Mouse (Mus musculus) kidney, embryonic 16.5 days (tissue): ENCODE measurements at regions not wholly inside any gene's neighbourhood (a gene's known extent, or its start where the extent isn't known, plus 50 kb on each side); places are given as distances from the start of the nearest gene placed in this dataset.

Experiments used
- ATAC-seq: fragments of 200-750 bp; cut with Nextera tagmentation; 2 replicates; pipeline ENCODE4 v1.8.0; 2017; ENCODE audit warnings: moderate TSS enrichment; ENCODE audit not compliant: low FRiP score, low TSS enrichment
- H3K27ac ChIP-seq: fragments of 300-500 bp; sonication (generic); 2 replicates; pipeline ENCODE4 v1.5.1; 2014; ENCODE audit warnings: low read length
- H3K27me3 ChIP-seq: fragments of 300-500 bp; sonication (generic); 2 replicates; pipeline ENCODE4 v1.6.1; 2014; ENCODE audit warnings: low read length, control low read depth, mixed read lengths; ENCODE audit not compliant: insufficient read depth
- H3K36me3 ChIP-seq: fragments of 300-500 bp; sonication (generic); 2 replicates; pipeline ENCODE4 v1.6.1; 2014; ENCODE audit warnings: low read length, control low read depth, mixed read lengths; ENCODE audit not compliant: insufficient read depth
- H3K4me1 ChIP-seq: fragments of 300-500 bp; sonication (generic); 2 replicates; pipeline ENCODE4 v1.6.1; 2014; ENCODE audit warnings: low read length, control low read depth, mixed read lengths; ENCODE audit not compliant: insufficient read depth
- H3K4me2 ChIP-seq: fragments of 300-500 bp; sonication (generic); replicated peaks from 2 replicates; pipeline ENCODE4 v1.6.1; 2014; ENCODE audit warnings: low read depth, low read length
- H3K4me3 ChIP-seq: fragments of 300-500 bp; sonication (generic); 2 replicates; pipeline ENCODE4 v1.5.1; 2014; ENCODE audit warnings: mild to moderate bottlenecking, low read length
- H3K9ac ChIP-seq: fragments of 300-500 bp; sonication (generic); replicated peaks from 2 replicates; pipeline ENCODE4 v1.6.1; 2014; ENCODE audit warnings: low read length
- H3K9me3 ChIP-seq: fragments of 300-500 bp; sonication (generic); 2 replicates; pipeline ENCODE4 v1.6.1; 2016; ENCODE audit warnings: low read length, control low read depth
- WGBS: fragments of 180-500 bp; shearing (Covaris S2); extraction: QIAGEN DNeasy Blood & Tissue Kit; methylation state at CpG from one replicate; pipeline ENCODE4 v1.1.7; 2014; 5-methylcytosine and 5-hydroxymethylcytosine counted together

DNA sequence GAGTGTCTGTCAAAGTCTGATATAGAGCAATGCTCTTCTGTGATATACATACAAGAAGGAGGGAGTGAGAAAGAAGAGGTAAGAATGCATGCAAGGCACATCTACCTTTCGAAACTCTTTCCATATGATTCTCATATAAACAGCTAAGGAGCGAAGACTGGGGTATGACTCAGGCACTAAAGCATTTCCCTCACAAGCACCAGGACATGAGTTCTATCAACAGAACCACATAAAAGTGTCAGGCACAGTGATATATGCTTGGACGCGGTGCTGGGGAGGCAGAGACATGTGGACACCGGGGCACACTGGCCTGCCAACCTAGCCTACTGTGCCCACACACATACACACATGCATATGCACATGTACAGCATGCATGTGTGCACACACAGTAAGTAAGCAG, 391.3 kb downstream of the Mtx2 start:
- H3K4me2 ChIP-seq, result no peak overlapping the region
- 58% methylated on average over 5 of the region's 5 CpGs for WGBS
- ATAC-seq, result no peak
- no peak overlapping the region for H3K9ac ChIP-seq
- H3K4me1 ChIP-seq, result no peaks in the 10 kb centered on the region
- no peak overlapping the region for H3K27ac ChIP-seq
- H3K4me3 ChIP-seq, result no peak overlapping the region
- no peaks in the 10 kb centered on the region for H3K27me3 ChIP-seq
- no peaks in the 10 kb centered on the region for H3K36me3 ChIP-seq
- H3K9me3 ChIP-seq, result no peaks in the 10 kb centered on the region

DNA sequence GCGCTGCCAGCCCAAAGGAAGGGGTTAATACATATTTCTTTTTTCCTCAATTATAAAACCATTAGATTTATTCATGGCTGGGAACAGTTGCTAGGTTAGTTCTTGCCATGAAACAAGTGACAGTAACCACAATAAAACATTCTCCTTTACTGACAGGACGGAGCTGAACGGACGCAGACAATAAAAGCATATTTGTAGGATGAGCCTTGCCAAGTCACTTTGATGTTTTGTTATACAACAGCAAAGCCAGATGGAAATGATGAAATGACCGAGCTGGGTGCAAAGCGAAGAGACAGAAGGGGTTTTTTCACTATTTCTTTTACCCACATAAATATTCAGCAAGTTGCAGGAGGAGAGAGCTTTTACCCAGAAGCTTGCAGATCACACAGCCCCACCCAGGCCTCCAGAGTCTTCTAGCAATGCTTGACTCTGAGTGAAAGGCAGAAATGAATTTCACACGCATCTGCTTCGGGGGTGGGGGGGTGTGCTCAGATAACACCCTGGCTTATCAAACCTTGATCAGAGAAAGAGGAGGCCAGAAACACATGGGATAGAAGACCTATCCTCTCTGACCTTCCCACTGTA, 395.3 kb downstream of the Mtx2 start:
- Histone ChIP-seq H3K36me3 (no peaks in the 10 kb centered on the region), H3K4me2 (no peak overlapping the region), H3K9me3 (no peaks in the 10 kb centered on the region), H3K27me3 (no peaks in the 10 kb centered on the region), H3K4me1 (peaks cover 11% of the 10 kb centered on the region), H3K27ac (no peak overlapping the region), H3K9ac (no peak overlapping the region), H3K4me3 (no peak overlapping the region)
- ATAC-seq, result no peak
- WGBS, result 60% methylated on average over 8 of the region's 8 CpGs

DNA sequence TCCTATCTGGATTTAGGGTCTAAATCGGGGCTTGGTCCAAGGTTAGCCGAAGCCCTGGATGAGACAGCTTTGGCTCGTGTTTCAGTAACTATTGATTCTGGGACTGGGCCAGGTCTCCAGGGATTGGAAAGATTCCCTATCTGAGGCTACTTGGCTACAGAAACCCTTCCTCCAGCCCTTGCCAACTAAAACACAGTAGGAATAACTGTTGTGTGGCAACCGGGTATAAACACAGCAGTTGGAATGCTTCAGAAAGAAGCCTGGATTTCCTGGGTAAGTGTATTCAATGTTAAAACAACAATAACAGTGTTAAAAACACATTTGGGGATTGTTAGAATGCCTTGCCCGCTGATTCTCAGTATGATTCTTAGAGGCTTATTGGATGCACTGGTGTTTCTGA, 398.8 kb downstream of the Mtx2 start:
- no peak overlapping the region for H3K4me3 ChIP-seq
- no peak overlapping the region for H3K4me2 ChIP-seq
- H3K9ac ChIP-seq, result no peak overlapping the region
- no peak overlapping the region for H3K27ac ChIP-seq
- no peaks in the 10 kb centered on the region for H3K27me3 ChIP-seq
- peaks cover 11% of the 10 kb centered on the region for H3K4me1 ChIP-seq
- 38% methylated on average over 5 of the region's 5 CpGs for WGBS
- no peaks in the 10 kb centered on the region for H3K36me3 ChIP-seq
- H3K9me3 ChIP-seq, result no peaks in the 10 kb centered on the region
- peak; percentile 84 for ATAC-seq

- H3K4me3 ChIP-seq, result no peak overlapping the region
- no peaks in the 10 kb centered on the region for H3K36me3 ChIP-seq
- H3K9me3 ChIP-seq, result no peaks in the 10 kb centered on the region
- no peak overlapping the region for H3K9ac ChIP-seq
- H3K27me3 ChIP-seq, result no peaks in the 10 kb centered on the region
- peaks cover 20% of the 10 kb centered on the region for H3K4me1 ChIP-seq
- H3K4me2 ChIP-seq, result no peak overlapping the region
- 93% methylated on average over 1 of the region's 1 CpGs for WGBS
- ATAC-seq, result no peak
- no peak overlapping the region for H3K27ac ChIP-seq
Observed at GRCm38 (mm10) chr2:75240976-75241375, 415.4 kb downstream of the Mtx2 start.

DNA sequence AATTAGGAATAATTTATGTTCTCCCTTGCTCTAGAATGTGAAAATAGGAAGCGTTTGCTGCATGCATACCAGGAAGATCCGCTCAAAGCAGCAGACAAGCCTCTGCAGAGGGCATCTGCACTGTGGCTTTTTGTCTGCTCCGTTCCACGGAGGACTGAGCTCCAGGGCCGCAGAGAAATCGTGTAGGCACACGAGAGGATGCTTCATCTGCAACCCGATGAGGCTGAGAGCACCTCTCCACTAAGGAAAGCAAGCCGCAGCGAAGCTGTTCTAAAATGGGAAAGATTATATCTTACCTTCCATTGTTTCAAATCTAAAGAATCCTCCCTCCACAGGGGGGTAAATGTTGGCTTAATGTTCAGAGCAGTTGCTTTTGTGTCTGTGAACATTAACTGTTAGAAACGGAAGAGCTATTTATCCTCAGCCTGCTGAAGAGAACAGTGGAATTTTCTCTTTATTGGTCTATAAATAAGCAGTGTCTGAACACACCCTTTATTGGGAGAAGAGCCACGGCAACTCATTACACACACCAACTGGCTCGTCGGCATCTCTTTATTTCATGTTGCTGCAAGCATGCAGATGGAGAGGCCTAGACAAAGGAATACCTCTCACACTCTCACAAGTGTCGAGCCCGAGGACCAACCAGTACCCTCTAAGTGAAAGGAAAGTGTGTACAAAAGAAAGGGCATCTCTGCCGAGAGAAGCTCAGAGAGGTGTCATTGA, 414.6 kb upstream of the Hnrnpa3 start:
- no peak overlapping the region for H3K4me3 ChIP-seq
- WGBS, result 25% methylated on average over 17 of the region's 17 CpGs
- no peaks in the 10 kb centered on the region for H3K9me3 ChIP-seq
- peaks cover 20% of the 10 kb centered on the region for H3K4me1 ChIP-seq
- H3K9ac ChIP-seq, result 0 out of 2 replicates have a peak overlapping the region, but pooled peaks have one; percentile 7
- H3K4me2 ChIP-seq, result peak overlapping the region; percentile 33
- no peaks in the 10 kb centered on the region for H3K27me3 ChIP-seq
- ATAC-seq, result peak; percentile 51; the same call in 1 of the 2 replicates
- H3K27ac ChIP-seq, result peak overlapping the region; percentile 59
- H3K36me3 ChIP-seq, result no peaks in the 10 kb centered on the region

GRCm38 (mm10) chr2:75245256-75245655, 413.8 kb upstream of the Hnrnpa3 start:
- Histone ChIP-seq H3K4me1 (peaks cover 20% of the 10 kb centered on the region), H3K9ac (no peak overlapping the region), H3K9me3 (no peaks in the 10 kb centered on the region), H3K36me3 (no peaks in the 10 kb centered on the region), H3K4me2 (no peak overlapping the region), H3K4me3 (no peak overlapping the region), H3K27me3 (no peaks in the 10 kb centered on the region), H3K27ac (peak overlapping the region; percentile 59; the same call in 1 of the 2 replicates)
- WGBS, result 76% methylated on average over 6 of the region's 6 CpGs
- no peak for ATAC-seq

DNA sequence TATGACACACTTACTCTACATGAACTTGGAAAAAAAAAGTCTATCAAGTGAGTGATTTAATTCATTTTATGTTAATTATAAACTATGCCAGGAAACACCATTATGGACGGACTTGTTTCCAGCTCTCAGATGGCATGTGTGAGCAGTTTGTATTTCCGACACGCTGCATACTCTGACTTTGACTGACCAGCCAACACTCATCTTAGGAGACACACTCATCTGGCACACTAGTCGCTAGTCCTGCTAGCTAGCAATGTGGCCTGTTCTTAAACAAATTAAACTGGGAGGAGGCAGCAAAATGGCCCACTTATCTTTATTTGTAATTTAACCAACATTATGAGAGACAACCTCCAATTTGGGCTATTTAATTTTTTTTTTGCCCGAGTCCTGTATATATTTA, 413.4 kb upstream of the Hnrnpa3 start:
- no peak for ATAC-seq
- no peaks in the 10 kb centered on the region for H3K36me3 ChIP-seq
- H3K4me1 ChIP-seq, result peaks cover 20% of the 10 kb centered on the region
- no peak overlapping the region for H3K4me3 ChIP-seq
- no peak overlapping the region for H3K9ac ChIP-seq
- no peak overlapping the region for H3K27ac ChIP-seq
- 63% methylated on average over 5 of the region's 5 CpGs for WGBS
- no peaks in the 10 kb centered on the region for H3K27me3 ChIP-seq
- peak overlapping the region; percentile 23 for H3K4me2 ChIP-seq
- no peaks in the 10 kb centered on the region for H3K9me3 ChIP-seq

DNA sequence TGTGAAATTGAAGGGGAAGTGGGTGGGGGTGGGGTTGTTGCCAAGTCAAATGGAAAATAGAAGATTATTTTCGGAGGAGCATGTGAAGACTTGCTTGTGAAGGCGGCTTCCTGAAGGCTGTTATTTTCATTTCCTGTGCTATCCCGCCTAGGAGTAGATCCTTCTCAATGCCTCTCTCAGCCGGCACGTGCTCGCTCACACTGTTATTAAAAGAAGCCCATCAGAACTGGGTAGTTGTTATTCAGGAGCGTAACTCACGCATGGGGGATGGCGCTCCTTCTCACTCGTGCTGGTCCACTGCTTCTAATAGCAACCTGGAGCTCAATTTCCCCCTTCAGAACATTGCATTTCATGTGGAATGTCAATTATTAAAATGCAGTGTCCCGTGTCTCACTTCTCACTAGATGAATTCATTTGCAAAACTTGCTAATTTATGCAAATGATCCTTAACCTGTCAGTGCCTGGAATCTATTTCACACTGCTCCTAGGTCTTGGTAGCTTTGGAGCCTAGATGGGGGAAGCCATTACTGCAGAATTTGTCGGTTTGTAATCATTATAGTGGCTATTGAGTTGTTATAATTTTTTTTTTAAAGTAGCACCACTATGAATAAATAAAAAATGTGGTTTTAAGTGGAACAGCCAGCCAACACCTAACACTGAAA, 412.8 kb upstream of the Hnrnpa3 start:
- Histone ChIP-seq H3K4me2 (peak overlapping the region; percentile 23), H3K27me3 (no peaks in the 10 kb centered on the region), H3K9ac (no peak overlapping the region), H3K4me3 (no peak overlapping the region), H3K4me1 (peaks cover 20% of the 10 kb centered on the region), H3K9me3 (no peaks in the 10 kb centered on the region), H3K36me3 (no peaks in the 10 kb centered on the region), H3K27ac (no peak overlapping the region)
- 26% methylated on average over 12 of the region's 12 CpGs for WGBS
- ATAC-seq, result peak; percentile 81

GRCm38 (mm10) chr2:75248251-75248650, 410.8 kb upstream of the Hnrnpa3 start:
- Histone ChIP-seq H3K9me3 (no peaks in the 10 kb centered on the region), H3K4me3 (no peak overlapping the region), H3K27ac (no peak overlapping the region), H3K27me3 (no peaks in the 10 kb centered on the region), H3K4me1 (peaks cover 20% of the 10 kb centered on the region), H3K4me2 (no peak overlapping the region), H3K36me3 (no peaks in the 10 kb centered on the region), H3K9ac (no peak overlapping the region)
- 39% methylated on average over 5 of the region's 5 CpGs for WGBS
- ATAC-seq, result no peak

DNA sequence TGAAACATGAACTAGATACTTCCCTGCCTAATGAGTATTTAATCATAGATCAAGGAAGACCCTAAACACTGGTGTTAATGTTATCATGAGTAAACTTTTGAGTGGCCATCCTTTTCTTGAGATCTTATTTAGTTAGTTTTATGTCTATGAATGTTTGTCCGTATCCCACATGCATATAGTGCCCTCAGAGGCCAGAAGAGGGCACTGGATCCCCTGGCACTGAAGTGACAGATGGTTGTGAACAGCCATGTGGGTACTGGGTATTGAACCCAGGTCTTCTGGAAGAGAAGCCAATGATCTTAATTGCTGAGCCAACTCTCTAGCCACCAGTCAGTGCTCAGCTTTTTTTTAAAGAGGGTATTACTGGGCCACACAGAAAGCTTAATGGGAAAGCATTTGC, 408.6 kb upstream of the Hnrnpa3 start:
- no peak overlapping the region for H3K27ac ChIP-seq
- ATAC-seq, result no peak
- 88% methylated on average over 1 of the region's 1 CpGs for WGBS
- H3K4me3 ChIP-seq, result no peak overlapping the region
- H3K4me1 ChIP-seq, result peaks cover 4% of the 10 kb centered on the region; the same call in 1 of the 2 replicates
- no peak overlapping the region for H3K9ac ChIP-seq
- no peaks in the 10 kb centered on the region for H3K9me3 ChIP-seq
- H3K4me2 ChIP-seq, result no peak overlapping the region
- H3K36me3 ChIP-seq, result no peaks in the 10 kb centered on the region
- no peaks in the 10 kb centered on the region for H3K27me3 ChIP-seq
